Mouse (Mus musculus) testis, postnatal 14 days (tissue): ENCODE data around the gene Ppp2r5b.

ENCODE experiments used
- DNase-seq: peaks from one replicate; pipeline ENCODE4 v3.0.0; 2021; ENCODE audit warnings: low spot score

Ppp2r5b gene

DNA sequence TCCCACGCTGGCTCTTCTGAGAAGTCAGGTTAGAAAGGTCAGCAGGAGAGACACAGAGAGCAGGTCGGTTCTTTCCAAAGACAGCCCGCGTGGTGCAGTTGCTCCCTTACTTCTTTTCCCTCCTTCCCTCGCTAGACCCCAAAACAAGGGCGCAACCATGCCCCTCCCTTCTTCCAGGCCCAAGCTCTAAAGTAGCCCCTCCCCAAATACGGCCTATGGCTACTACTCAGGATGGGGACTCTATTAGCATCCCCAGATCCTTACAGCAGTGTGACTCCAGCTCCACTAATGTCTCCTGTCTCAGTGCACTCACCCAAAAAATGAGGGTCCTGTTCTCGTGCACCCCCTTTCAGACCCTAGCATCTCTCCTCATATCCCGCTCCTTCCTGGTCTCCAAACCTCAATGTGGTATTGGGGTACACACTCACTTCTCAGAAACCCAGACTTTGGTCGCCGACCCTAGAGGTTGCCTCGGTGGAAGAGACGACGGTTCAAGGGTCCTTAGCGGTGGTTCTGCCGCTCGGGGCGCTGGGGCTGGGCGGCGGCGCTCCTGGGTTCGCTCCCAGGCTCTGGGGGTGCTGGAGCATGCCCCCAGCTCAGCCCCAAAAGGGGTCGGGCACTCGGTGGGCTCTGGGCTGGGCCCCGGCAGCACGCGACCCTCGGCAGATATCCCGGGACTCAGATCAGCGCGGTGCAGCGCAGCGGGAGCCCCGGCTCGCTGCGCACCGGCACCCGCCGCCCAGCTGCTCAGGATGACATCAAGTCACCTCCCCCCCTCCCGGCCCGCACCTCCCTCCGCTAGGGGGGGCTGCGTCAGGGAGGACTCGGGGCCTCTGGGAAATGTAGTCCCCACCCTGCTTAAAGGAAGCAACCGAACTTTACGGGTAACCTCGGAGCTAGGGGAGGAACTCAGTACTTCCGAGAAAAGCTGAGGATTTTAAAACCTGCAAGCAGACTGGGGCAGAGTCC is at the start of gene Ppp2r5b:
TSS of gene Ppp2r5b (minus strand) at position 789 of the 969 bp plus-strand sequence.
- peak; percentile 92 for DNase-seq

DNA sequence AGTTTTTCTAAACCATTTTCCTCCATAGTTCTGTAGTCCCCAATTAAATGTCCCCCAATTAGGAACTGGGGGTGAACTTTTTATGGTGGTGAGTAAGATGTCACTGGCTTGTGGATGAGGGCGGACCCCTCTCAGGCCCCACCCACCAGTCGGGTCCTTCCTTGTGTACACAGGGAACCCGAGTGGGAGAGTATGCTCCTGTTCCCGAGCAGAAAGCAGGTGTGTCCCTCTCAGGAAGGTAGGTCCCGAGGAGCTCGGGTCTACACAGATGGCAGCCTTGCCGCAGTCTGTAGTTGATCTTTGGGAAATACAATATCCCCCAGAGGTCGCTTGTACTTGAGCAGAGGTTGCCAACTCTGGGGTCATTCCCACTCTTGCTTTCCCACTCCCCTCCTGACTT is 49.6 kb upstream of the Ppp2r5b start:
- no peak for DNase-seq

DNA sequence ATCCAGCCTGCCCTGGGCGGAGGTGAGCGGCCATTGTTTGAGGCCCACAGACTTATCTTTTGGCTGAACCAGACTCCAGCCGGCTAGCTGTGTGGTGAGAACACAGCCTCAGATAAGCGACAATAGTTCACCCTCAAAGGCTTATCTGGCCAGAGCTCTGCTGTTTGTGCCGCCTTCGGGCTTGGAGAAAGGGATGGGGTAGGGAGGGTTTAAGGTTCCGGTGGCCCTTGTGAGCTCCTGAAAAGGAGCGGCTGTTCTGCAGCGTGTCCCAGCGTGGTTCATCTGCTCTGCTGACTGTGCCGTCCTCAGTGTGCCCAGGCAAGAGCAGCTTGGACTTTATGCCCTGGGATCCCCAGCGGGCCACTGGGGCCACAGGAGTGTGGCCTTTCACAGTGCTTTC is 48.8 kb upstream of the Ppp2r5b start:
- no peak for DNase-seq

DNA sequence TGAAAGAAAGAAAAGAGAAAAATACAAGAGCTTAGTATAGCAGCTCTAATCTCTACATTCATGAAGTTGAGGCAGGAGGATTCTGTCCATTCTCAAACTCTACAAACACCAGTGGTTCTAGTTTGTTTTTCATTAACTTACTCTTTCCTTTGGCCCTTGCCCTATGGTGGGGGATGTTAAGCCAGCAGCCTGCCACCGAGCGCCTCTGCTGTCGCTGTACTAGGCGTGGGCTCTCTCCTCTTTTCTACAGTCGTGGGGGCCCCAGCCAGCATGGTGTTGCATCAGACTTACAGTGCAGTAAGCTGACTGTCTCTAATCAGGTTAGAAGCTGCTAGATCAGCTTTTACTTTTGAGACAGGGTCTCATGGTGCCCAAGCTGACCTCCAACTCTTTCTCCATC is 47.3 kb upstream of the Ppp2r5b start:
- DNase-seq = no peak

DNA sequence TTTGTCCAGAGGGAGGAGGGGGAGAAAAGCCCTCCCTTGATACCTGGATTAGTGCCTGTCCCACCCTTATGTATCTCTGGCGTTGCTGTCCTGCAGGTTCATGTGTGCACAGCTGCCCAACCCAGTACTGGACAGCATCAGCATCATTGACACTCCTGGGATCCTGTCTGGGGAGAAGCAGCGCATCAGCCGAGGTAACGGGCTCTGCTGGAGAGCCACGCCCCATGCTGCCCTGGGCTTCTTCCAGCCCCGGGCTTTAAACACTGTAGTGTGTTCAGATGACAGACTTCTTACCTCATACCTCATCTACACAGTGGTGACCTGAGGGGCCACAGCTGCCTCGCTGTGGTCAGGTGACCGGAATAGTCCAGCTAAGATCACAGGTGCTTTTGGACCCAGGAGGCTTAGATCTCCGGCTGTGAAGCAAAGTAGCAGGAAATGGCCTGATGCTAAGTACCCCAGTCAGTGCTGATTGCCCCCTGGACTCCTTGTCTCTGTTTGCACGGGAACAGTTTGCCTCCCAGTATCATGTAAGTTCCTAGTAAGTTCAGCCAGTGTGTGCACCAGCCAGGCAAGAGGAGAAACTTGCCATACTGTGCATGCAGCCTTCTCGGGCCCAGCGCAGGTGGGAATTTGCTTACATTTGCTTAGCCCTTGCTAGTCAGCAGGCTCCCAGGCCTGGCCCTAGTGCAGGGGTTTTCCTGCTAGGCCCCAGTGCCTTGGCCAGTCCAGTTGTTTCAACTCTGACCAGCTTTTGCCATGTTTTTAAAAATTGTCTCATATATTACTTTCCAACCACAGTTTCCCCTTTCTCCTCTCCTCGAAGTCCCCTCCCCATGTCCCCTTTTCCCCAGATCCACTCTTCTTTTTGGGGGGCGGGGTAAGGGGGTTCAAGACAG is 45.7 kb upstream of the Ppp2r5b start:
- no peak for DNase-seq

DNA sequence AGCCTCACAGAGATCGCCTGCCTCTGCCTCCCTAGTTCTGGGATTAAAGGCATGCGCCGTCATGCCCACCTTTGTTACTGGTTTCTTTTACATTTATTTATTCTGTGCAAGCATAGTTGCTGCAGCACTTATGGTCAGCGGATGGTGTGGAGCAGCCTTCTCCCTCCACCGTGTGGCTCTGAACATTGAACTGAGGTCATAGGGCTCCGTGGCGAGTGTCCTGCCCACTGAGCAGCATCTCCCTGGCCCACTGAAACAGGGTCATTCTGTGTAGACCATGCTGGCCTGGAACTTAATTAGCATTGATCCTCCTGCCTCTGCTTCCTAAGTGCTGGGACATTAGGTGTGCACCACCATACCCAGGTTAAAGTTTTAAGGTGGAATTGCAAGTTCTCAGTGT is 44.9 kb upstream of the Ppp2r5b start:
- no peak for DNase-seq

DNA sequence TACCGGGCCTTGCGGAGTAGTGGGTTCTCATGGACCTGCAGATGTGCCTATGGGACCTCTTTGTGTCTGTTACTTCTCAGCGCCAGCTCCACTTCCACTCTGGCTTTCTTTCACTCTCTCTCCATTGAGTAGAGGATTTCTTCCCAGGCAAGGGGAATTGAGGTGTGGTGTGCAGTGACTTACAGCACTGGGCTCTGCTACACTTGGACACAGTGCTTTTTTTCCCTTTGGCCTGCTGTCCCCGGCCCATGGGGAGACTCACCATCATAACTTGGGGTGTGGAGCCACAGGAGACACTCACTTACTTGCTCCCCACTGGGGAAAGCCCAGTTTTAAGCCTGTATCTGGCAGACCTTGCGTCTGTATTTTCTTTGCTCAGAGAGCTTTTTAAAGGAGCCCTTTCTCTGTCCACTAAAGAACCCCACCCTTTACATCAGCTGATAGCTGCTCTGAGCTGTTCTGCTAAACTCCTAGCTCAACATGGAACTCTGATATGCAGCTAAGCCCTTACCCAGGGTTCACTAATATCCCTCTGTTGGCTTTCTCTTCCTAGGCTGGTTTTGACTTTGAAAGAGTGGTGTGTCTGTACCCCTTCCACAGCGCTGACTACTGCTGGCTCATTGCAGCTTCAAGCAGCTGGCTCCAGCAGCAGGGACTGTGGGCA is 43.9 kb upstream of the Ppp2r5b start:
- DNase-seq = no peak

DNA sequence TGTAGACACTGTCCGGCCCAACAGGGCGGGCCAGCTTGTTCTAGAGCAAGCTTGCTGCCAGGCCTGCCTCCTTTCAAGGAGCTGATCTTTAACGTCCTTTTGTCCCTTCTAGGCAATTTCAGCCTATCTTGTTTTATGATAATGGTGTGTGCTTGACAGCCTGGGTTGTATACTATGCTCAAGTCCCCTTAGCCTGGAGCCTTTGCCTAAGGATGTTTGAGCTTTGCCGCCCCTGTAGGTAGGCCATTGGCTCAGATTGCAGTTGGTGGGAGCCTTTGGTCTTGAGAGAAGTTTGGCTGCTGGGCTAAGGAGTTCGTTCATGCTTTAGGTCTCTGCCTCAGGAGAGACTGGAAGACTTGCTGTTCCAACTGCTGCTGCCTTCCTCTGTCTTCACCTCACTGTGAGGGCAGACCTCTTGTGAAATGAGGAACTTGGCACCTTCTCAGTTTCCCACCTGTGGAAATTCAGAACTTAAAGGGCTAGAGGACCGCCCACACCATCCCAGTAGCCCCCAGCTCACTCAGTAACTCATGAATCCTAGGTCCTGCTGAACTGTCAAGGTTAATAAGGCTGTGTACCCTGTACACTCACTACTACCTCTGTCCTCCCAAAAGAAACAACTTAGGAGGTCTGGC is 42.9 kb upstream of the Ppp2r5b start:
- DNase-seq = no peak

DNA sequence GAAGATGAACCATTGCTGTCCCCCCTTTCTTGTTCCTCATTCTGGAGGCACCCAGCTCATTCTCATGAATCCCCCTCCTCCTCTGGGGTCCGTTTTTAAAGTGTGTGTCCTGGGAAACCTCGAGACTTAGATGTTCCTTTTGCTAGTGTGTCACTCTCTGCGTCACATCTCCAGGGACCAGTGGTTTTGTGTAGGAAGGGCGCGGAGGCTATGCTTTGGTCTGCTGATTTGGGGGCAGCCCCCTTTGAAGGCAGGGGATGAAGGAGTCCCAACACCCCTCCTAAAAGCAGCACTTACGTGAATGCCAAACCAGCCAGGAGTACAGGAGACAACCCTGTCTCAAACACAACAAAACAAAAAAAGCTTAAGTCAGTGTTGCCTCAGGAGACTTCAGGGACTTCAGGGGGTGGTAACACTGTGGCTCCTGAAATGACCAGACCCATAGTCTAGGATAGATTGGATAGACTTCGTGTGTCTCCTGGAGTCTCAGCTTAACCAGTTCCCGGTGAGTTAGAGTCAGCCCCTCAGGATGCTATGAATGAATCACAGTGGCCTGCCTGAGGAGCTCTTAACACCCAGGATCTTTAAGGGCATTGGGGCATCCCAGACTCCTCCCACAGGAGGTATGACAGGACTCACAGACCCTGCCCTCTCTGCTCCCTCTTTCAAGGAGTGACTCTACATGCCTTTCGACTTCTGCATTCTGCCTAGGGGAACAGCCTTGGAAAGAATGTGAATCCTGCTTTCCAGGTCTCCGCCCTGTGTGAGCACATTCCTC is 42.2 kb upstream of the Ppp2r5b start:
- DNase-seq = peak; percentile 75

DNA sequence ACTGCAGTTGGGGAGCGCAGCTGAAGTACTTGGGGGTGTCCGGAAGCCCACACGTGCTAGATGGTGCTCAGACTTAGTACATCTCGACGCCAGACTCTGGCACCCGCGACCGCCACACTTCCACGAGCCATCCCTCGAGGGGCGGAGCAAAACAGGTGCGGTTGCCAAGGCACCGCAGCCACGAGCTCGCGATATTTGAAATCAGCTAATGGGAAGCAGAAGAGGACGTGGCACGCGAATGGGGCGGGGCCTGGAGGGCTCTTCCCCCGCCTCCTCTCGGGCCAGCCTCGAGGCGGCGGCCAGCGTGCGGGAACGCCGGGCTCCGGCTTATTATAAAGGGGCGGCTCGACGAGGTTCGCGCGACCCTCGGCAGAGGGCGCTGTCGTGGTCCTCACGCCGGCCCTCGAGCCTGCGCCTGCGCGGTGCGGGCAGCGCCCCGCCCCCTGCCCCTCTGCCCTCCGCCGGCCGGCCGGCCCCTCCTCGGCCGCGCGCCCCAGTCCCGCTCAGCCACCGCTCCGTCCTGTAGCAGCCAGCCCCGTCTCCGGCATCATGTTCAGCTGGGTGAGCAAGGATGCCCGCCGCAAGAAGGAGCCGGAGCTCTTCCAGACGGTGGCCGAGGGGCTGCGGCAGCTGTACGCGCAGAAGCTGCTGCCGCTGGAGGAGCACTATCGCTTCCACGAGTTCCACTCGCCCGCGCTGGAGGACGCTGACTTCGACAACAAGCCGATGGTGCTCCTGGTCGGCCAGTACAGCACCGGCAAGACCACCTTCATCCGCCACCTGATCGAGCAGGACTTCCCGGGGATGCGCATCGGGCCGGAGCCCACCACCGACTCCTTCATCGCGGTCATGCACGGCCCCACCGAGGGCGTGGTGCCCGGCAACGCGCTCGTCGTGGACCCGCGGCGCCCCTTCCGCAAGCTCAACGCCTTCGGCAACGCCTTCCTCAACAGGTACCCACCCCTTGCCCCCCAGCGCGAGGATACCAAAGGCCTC is 41.1 kb upstream of the Ppp2r5b start, which contains the start of gene Ehd1:
TSS of gene Ehd1 (plus strand) at position 300 of the 996 bp plus-strand sequence.
- peak; percentile 98 for DNase-seq

DNA sequence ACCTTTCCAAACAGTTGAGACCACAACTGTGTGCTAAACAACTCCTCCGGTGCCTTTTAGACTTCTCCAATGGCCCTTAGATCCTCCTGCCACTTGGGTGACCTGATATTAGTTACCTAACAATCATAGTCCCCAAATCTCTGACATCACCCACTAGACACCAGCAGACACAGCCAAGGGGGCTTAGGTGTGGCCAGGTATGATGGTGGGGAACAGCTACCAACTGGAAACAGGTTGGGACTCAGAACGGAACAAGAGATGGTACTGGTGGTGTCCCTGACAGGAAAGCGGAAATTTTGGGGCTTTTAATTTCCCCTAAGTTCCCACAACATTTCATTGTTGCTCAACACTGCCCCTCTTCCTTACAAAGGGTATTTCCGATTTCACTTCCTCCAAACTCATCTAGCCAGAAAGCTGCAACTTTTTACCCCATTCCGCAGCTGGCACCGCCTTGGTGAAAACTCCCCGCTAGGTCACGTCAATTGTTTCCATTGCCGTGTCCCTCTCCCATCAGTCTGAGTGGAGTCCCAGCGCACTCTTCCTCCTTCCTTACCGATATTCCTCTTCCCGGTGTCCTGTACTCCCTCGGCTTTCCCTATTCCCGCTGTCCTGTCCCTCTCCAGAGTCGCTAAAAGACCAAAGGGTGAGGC is 40.2 kb upstream of the Ppp2r5b start:
- DNase-seq = no peak

DNA sequence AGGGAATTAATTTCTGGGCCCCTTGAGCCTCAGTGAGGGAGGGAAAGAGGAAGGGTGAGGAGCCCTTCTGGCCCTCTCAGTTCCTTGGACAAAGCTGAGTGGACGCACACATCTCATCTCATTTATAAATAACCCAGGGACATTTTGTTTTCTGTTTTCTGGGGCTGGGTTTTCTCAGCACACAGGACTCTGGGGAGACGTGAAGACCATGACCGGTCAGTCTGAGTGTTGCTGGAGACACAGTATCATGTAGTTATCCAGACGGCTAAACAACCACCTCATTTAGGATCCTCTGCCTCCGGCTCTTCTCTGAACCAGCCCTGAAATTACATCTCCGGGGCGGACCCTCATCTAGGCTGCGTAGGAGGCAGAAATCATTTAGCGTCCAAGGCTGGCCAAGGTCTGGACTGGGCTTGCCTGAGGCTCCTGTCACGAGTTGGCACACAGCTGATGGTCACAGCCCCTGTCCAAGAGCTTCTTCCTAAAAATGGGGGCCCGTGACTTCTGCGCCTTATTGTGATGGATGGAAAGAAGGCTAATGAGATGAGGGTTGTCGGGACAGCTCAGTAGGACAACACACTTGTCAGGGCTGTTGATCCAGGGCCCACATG is 38.4 kb upstream of the Ppp2r5b start:
- no peak for DNase-seq

DNA sequence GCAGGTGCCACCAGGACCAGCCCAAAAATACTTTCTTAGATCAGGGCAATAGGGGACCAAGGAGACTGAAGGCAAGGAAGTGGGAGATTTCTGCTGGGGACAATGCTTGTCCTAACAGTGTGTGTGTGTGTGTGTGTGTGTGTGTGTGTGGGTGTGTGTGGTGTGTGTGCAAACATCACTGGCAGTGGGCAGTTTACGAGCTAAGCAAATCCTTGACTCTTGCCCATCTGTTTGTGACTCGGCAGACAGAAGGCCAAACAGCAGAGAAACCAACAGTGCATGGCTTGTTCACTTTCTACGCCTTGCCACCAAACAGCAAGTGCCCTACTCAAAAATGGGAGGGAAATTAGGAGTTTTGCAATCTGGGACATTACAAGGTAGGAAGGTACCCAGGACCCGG is 37.9 kb upstream of the Ppp2r5b start:
- no peak for DNase-seq

DNA sequence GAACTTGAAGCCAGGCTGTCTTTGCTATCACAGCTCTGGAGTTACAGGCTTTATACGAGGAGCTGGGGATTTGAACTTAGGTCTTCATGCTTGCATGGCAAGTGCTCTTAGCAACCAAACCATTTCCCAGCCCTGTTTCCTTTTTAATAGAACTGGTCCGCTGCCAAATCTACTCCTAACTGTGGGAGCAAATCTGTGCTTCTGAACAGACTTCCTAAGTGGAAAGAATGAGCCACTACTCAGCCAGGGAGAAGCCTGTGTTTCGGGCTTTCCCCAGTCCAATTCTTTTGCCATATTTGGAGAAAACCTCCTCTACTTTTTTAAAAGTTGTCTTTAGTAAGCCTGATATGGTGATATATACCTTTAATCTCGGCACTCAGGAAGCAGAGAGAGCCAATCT is 37.1 kb upstream of the Ppp2r5b start:
- no peak for DNase-seq

DNA sequence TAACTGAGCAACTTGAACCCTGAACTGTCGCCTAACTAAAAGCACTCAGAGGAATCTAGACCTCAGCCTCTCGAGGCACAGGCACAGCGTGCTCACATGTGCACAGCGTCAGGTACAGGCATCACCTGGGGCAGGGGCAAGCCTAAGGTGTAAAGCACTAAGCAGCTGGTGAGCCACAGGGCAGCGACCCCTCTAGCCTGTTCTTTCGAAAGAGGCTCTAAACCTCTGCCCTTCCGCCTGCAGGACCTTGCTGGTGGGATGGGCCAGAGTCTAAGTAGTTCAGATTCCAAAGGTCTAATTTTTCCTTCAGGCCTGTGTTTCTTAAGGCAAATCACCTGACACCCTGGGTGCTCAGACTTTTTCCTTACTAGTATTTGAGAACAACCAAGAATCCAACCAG is 36.4 kb upstream of the Ppp2r5b start:
- DNase-seq = no peak

DNA sequence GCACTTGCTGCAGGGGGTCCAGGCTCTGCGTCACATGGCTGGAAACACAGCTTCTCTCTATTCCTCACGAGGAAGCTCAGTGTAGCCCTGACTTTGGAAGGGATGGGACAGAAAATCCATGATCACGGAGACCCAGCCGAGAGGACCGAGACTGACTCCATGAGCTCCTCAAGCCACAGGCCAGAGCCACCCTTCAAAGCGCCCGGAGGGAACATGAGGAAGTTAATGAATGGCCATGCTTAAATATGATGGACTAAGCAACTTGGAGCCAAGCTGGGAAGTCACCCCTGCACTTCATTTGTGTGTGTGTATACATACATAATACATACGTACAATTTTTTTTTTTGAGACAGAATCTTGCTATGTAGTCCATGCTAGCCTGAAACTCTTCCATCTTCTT is 35.5 kb upstream of the Ppp2r5b start:
- no peak for DNase-seq

DNA sequence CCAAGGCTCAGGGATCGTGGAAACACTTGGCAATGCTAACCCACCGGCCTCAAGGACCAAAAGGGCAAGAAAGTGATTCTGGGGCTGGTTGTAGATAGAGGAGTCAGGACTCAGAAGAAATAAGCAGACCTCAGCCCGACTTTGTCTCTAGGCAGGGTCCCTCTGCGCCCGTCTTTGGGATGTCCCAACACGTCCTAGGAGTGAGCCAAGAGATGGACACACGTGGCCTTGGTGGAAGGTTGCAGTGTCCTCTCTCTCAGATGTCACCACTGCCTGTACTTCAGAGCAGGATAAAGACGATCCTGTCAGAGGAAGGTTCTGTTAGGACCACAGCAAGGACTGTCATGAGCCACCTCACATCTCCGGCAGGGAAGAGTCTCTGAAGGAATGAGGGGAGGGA is 35.0 kb upstream of the Ppp2r5b start:
- DNase-seq = no peak

DNA sequence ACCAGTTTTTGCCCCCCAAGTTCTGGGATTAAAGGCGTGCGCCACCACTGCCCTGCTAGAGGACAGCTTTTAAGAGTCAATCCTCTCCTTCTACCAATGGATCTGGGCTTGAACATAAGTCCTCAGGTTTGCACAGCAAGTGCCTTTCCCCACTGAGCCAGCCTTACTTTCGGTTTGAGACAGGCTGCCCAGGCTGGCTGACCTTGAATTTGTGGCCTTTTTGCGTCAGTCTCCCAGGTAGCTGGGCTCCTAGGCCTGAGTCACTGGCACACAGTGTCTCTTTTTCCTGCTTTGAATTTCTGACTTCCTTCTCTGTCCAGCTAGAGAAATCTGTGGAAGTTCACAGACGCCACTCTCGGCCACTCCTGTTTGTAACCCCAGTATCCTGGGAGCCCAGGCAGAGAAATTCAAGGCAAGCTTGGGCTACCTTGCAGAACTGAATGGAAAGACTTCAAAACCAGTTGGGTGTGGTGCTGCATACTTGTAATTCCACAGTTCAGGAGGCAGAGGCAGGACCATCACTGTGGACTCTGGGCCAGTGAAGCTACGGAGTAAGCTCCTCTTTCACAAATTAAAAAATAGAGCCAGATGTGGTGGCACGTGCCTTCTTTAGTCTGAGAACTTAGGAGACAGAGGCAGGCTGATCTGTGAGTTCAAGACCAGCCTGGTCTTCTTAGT is 34.3 kb upstream of the Ppp2r5b start:
- DNase-seq = no peak
